Mouse (Mus musculus) layer of hippocampus, adult 9-10 months (tissue): ENCODE measurements around the gene Slc6a14.

Source experiments
- DNase-seq: peaks from one replicate; pipeline ENCODE4 v3.0.0; 2022; ENCODE audit warnings: low spot score

Gene Slc6a14

GRCm38 (mm10) chrX:21714829-21715228 lies at the start of gene Slc6a14:
Gene Slc6a14 (plus strand): TSS chrX:21714896.
- DNase-seq: no peak

GRCm38 (mm10) chrX:21670896-21671295 lies 43.8 kb upstream of the Slc6a14 start:
- no peak for DNase-seq

DNA sequence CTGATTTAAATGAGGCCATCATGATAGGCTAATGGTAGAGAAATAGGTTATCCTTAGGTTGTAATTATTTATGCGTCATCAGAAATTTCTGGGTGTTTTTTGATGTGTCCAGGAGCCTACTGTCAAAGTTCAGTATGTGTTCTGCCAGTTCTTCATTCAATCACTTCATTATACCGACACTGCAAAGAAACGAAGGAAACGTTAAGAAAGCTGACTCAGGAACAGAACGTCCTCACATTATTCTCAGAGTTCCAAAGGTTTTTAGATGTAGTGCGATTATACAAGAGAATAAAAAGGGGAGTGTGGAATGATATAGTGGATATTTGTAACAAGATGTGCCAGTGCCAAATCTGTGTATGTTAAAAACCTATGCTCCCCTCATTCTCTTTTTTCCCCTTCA lies 19.5 kb upstream of the Slc6a14 start:
- no peak for DNase-seq

DNA sequence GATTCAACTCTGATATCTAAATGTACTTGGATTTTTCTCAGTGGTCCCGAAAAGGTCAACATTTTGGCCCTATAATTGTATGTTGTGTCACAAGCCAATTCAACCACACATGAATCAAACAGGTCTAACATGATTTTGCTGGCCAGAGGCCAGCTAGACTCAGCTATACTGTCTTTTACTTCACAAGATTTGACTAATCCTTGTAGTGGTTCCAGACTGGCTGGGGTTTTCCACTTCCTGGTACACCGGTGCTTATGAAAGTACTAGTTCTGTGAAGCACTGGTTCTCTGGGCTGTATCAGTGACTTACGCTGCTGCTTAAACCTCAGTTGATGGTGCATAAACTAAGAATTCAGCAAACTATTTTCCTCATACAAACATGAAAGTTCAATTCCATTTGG lies 19.0 kb upstream of the Slc6a14 start:
- no peak for DNase-seq

DNA sequence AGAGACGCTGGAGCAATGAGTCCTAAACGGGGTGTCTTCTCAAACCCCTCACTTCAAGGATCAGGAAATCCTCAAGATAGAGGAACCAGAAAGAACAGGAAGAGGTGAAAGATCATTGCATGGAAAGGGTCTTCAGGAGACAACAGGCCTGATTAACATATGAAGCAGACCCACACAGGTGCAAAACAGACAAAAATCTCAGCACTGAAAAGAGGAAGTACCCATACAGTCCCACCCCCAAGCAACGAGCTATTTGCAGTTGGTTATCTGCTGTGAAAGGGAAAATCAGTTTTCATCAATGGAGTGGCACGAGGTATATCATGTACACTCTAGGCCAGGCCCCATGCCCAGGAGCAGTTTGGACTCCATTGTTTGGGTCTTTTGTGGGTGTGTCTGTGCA lies 13.1 kb upstream of the Slc6a14 start:
- DNase-seq: no peak

DNA sequence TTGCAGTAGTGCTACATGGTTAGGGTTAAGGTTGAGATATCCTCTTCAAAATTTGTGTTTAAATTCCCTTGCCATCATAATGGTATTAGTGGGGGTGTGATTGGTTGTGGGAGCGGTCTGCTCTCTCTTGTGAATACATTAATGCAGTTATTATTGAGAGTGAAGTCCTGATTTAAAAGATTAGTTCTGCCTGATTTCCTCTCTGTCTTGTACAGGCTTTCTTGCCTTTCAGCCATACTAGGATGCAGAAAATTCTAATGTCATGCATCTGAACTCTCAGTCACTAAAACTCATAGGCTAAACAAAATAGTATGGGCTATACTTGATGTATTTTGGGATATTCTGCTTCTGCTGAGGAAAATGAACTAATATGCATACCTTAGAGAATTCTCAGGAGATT lies 10.2 kb upstream of the Slc6a14 start:
- DNase-seq: no peak

- DNase-seq: no peak
These were observed 597 bp downstream of the Slc6a14 start for GRCm38 (mm10) chrX:21715293-21715692.

GRCm38 (mm10) chrX:21716885-21717284 lies 2.2 kb downstream of the Slc6a14 start:
- no peak for DNase-seq

GRCm38 (mm10) chrX:21744997-21745396 lies 30.3 kb downstream of the Slc6a14 start, which contains the start of gene Gm28269:
Gene Gm28269 (minus strand): TSS chrX:21745097.
- no peak for DNase-seq
